Mouse (Mus musculus) brain, embryonic 14.5 days (tissue): Measurements from ENCODE around the gene B4galnt1.
"Not testable (repeated sequence)": the region's sequence is repeated elsewhere in the genome, so short reads cannot be mapped to it uniquely, and the experiment has no call there.

Experiments
- CTCF ChIP-seq: fragments of 200-500 bp; IDR thresholded peaks from 2 replicates; pipeline ENCODE4 v1.5.1; 2012; ENCODE audit warnings: inconsistent platforms, mild to moderate bottlenecking, moderate library complexity, borderline replicate concordance; ENCODE audit not compliant: insufficient read depth, insufficient read length; ENCODE audit errors: extremely low read depth
- POLR2A ChIP-seq: fragments of 200-500 bp; IDR thresholded peaks from 2 replicates; pipeline ENCODE4 v1.6.1; 2012; ENCODE audit warnings: mild to moderate bottlenecking, inconsistent platforms, borderline replicate concordance; ENCODE audit not compliant: poor library complexity, insufficient read depth, insufficient read length, severe bottlenecking; ENCODE audit errors: extremely low read depth

DNA sequence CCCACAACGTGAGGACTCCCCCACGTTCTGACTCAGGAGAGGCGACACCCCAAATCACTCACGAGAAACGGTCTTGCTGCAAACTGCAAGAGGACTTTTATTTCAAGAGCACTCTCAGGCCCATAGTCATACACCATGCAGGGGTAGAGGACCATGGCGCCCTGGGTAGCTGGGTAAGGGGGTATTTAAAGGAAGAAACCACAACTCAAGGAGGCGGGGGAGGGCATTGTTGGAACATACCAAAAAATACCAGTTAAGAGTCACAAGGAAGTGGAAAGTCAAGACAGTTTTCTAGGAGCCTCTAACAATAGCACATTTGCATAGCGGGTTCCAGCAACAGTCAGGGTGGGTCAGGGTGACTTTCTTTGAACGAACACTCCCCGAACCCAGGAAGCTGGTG lies 12.5 kb upstream of the B4galnt1 start:
- not testable (repeated sequence) for TF ChIP-seq CTCF, POLR2A
